Mouse (Mus musculus) cerebellum, postnatal 4 days (tissue): ENCODE measurements around the gene Hcrt.

ENCODE experiments used
- DNase-seq, 2 experiments: peaks; one replicate each; pipeline ENCODE4 v3.0.0; 2022; ENCODE audit warnings: low spot score in 2 of 2, mixed read lengths in 1 of 2

Gene Hcrt

DNA sequence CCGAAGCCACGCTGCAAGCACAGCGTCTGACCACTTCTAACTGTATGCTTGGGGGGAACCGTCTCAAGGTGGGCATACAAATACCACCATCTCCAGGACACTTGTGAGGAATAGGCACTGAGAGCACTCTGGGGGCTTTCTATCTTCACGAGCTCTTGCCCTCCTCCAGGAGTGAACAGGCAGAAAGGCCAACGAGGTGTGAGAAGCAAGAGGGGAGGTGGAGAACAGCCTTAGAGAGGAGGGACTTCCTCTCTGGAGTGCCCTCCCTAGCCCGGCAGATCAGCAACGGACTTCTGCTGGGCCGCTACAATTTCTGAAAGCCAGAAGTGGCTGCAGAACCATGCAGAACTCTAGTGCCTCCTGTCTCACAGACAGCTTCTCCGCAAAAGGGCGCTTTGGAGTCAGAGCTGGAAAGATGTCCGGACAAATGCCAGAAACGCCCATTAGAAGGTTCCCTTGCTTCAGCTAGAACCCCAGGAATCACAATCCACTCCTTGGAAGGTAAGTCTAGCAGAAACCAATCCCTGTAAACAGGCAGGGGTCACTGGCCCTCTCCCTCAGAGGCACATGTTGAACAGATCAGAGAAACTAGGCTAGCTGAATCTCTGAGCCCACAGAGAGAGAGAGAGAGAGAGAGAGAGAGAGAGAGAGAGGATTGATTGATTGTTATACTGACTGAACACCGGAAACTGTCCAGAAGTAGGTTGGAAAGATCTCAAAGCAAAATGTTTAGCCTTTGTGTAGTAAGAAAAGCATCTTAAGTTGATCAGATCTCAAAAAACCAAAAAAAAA, 26.6 kb downstream of the Hcrt start:
- no peak for DNase-seq

DNA sequence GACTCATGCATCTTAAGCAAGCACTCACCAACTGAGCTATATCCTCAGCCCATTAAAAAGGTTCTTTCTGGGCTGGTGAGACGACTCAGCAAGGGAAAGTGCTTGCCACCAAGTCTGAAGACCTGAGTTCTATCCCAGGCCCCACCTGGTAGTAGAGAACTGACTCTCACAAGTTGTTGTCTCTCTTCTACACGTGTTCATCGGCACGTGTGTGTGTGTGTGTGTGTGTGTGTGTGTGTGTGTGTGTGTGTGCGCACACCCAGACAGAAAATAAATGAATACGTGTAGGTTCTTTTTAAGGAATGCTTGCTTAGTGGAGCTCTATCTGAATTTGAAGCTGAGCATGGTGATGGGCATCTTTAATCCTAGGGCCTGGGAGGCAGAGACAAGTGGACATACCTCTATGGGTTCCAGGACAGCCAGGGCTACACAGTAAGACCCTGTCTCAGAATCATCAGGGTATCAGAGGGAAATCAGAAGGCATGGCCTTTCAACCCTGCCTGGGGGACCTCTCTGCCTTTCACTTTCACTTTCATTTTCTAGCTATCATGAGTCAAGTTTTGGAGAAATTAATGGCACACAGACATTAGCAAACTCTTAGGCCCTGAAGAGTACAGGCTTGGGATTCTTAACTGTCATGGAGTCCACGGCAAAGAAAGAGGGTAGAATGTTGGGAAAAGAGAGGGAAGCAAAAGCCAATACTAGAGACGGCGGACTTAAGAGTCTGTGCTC, 27.4 kb downstream of the Hcrt start:
- no peak for DNase-seq

DNA sequence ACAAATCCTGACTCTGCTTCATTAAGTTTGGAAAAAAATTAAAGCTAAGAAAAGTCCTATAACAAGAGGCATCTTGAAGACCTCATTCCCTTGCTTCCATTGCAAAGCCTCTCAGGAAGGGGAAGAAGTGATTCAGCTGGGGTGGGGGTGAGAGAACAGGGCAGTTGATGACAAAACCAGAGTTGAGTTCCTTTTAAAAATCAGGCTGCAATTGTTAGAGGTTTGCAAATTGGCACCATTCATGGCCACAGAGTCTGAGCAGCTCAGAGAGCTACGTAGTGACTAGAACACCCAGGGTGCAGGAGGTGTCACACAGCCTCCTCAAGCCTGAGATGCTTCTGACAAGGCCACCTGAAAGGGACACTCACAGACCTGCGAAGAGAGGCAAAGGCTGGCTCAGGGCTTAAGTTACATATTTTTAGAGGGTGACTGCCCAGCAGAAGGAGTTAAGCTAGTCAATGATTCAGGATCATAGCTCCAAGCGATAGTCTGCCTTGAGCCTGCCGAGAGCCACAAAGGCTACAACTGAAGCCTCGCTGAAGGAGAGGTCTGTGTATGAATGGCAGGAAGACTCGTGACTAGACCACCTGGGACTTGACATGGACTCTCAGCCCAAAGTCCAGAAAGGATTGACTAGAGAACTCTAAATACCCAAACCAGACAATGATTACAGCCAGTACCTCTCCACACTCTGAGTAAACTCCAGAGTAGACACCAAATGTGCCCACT, 32.1 kb downstream of the Hcrt start:
- DNase-seq = no peak

DNA sequence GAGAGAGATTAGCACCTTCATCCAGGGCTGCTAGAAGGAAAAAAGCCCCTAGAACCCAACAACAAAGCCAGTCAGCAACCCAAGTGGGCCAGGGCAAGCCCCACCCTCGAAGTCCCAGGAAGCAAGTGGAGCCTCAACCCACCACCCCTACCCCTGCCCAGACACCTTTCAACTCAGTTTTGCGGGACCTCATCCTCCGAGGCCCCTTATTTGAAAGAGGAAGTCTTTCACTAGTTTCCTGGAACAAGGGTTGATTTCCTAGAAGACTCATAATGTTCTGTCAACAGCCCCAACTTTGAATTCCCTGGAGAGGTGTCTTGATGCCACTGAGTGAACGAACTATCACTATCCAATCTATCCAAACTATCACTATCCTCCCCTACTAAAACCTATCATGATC, 32.8 kb downstream of the Hcrt start:
- no peak for DNase-seq

DNA sequence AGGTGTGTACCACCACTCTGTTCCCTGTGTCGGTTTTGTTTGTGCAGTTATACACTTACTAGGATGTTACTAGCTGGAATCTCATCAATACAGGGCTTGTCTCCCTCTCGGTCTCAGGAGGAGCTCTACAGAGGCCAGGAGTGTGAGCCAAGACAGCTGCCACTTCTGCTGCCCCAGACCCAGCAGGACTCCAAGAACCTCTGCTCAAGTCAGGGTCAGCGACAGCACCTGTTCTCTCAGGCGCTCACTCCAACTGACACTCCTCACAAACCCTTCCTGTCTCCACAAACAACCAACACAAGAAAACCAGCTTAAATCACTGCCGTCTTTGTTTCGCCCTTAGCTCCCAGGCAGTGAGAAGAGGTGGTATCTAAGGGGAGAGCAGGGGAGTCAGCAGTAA, 34.1 kb downstream of the Hcrt start:
- DNase-seq = no peak

DNA sequence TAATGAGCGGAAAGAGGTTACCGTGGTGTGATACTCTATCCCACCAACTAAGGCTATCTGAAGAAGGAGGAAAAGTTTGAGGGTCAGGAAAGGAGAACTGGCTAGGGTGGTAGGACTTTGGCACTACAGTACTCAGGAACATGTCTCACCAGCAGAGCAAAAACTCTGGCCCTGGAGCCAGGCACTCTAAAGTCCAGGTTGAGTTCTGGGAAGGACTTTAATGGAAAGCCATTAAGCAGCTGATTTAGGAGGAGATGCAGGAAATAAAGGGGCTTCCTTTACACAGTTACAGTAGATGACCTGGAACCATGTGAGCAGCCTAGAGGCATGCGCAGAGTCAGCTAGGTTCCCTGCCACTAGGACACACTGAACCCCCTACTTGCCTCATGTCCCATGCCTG, 35.5 kb downstream of the Hcrt start:
- no peak for DNase-seq

DNA sequence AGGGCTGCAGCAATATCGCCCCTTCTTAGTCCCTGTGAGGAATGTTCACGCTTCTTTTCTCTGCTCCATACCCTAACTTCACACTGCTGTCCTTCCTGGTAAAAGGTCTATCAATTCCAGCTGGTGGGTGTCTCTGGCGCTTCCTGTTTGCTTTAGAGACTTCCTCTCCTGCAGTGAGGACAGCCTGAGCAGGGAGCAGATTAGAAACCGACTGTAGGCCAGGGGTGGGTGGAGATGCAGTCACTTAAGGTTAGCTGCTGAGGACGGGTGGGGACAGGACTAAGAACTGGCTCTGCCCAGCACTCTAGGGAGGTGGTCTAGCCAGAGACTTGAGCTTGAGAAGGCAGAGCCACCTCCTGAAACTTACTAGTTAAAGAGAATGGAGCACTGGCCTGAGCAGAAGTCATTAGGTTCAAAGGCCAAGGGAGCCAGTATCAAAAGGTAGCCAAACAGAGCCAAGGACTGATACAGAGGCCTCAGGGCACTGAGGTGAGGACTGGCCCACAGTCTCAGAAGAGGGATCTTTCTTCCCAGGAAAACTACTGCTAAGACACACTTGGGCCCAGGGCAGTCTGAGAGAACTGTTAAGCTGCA, 37.7 kb downstream of the Hcrt start:
- no peak for DNase-seq

DNA sequence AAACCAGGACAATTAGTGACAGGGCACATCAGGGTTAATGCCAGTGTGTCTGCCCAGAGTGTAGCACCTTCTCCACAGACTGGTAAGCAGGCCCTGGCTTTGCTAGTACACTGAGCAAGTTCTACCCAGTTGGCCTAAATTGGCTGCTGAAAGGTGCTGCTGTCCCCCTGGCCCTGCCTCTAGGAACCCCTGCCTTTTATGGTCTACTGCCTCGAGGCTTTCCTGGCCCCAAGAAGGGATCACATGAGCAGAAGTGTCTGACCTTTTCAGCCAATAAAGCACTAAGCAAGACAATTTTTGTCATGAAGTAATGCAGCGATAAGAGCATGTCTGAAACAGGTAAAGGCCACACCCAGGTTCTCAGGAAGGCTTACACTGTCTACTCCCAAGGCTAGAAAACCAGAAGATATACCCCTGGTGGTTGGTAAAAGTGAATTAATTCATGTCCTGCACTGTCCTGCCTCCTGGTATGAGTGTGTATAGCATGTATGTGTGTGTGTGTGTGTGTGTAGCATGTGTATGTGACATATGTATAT, 40.2 kb downstream of the Hcrt start:
- DNase-seq = no peak

DNA sequence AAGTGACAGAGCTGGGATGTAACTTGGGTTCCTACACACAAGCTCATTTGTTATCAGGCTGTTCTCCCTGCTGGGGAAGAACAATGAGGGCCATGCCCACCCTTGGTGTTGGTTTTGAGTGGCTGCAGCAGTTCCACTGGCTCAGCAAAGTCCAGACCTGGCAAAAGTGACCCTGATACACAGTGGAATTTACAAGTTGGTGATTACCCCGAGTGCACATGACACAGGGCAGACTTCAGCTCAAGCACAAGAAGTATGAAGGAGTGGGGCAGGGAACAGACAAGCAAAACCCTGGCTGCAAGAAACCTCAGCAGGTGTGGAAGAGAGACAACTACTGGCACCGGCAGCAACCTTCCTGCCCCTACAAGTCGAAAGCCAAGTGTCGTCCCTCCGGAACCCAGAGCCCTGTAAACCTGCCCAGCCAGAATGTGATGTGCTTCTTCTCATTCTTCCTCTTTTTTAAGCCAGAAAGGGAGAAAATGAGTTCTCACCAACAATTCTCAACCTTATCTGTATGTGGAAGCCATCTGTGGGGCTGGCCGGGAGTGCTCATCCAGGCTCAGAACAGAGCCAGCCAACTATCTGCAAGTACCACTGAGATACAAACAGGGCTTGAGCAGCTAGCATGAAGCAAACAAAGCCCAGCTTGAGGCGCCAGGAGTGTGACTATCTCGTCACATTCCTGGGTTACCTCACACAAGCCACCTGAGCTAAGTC, 40.8 kb downstream of the Hcrt start:
- DNase-seq = no peak

DNA sequence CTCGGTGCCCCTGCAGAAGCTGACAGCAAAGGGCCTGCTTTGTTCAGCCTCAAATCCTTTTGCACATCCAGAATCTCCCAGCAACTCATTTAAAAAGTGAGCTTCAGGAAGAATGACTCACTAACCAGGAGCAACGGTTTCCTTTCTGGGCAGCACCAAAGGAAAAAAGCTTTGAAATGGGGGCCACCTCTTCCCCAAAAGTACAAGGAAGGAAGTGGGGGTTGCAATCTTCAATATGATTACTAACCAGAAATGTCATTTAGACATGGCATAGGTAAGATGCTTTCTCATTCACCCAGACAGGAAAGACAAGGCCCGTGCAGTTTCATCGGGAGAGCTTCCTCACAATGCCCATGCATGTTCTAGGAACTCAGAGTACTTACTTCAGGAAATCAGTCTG, 41.5 kb downstream of the Hcrt start:
- DNase-seq = no peak

DNA sequence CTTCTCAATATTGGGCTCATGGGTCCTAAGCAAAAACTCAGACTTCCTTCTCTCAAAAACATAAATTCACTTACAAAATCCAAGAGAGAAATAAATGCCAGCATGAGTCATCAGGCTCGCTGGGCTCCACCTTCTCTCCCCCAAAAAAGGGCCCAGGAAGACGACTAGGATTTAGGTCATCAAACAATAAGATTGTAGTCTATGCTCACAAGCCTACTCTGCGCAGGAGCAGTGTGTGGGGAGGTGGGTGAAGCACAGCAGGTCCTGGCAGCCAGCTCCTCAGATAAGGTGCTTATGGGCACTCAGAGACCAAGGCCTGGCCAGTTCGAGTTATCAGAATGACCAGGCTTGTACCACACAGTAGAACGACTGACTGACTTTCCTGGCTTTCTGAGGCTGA, 42.4 kb downstream of the Hcrt start:
- DNase-seq = no peak

DNA sequence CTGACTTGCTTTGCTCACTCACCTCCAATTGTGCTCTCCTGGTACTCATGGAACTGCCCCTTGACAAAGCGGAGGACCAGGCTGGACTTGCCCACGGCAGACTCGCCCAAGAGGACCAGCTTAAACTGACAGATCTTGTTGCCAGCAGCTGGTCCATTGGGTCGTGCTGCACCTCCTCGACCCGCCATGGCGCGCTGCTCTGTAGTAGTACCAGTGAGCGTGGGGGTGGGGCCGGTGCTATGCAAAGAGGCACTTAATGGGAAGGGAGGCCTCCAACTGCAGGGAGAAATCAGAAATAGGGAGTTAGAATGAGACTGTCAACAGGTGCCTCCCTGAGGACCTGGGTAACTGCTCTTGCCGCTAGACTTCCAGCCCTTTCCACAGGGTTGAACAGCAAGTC, 42.8 kb downstream of the Hcrt start:
- no peak for DNase-seq

DNA sequence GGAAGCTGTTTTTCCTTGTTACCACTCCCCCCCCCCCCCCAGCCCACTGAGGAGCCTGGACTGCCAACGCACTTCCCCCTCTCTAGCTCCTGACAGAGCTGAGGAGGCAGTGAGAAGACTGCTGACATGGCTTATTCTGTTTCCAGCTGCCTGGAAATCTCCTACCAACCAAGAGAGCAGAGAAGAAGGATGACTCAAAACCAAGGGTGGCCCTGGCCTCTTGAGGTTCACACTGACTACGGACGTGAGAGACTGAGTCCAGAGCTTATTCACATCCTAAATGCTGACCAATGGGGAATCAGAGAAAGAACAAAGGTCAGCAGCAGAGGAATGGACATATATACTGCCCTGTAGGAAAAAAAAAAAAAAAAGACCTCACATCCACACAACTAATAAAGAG, 43.4 kb downstream of the Hcrt start:
- DNase-seq = no peak

DNA sequence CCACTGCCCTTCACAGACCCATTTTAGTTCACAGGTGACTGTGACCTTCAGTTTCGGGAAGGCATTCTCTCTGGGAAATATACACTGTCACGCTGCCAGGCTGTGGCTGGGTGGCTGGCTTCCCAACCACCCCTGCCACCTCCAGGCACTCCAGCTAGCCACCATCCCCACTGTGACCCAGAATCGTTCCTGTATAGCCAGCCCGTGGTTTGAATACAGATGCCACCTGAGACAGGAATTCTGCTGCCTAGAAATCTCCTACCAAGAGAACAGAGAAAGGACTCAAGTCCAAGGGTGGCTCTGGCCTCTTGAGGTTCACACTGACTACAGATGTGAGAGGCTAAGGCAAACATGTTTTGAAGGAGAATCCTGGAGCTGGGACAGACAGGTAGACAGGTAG, 43.9 kb downstream of the Hcrt start:
- no peak for DNase-seq

DNA sequence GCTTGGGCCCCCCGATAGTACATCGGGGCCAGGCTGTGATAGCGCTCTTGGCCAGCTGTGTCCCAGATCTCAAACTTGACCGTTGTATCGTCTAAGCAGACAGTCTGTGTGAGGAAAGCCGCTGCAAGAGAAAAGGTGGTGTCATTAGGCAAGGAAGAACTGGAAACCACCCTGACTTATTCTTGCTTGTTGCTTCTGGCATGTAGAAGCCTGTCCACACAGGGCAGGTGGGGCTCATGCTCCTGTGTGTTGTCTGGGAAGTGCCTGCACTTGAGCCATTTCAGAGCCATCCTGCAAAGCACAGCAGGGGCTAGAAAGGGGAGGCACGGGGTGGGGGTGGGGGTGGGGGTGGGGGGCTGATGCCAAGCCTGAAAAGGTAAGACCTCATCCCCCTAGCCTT, 44.3 kb downstream of the Hcrt start:
- DNase-seq = no peak

DNA sequence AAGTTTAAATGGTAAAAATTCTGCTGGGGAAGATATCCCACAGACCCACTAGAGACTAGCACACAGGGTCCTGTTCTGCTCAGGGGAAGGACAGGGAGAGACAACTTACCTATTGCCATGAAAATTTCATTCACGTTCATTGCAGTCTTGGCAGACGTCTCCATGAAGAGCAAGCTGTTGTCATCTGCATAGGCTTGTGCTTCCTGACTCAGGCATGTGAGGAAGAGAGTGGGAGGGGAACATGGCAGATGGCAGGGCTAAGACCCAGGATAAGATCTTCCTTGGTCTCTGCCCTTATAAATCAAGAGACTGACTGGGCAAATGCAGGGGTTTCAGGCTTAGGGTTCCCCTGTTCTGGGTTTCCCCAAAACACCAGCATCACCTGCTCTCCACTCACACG, 46.1 kb downstream of the Hcrt start:
- DNase-seq = no peak

DNA sequence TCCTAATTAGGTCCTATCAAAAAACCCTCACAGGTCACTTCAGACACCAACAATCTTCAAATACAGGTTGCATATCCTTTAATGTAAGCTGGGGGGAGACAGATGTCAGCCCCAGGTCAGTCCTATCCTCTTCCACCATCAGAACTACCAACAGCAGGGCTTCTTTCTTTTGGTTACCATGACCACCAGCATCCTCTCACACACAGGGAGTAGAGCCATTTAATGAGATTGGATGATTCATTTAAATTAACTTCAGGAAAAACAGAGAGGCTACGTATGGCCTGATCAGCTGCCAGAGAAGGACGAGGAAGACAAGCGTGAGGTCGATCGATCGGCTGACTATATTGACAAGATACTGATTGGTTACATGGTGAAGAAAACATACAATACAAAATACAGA, 47.8 kb downstream of the Hcrt start:
- no peak for DNase-seq

DNA sequence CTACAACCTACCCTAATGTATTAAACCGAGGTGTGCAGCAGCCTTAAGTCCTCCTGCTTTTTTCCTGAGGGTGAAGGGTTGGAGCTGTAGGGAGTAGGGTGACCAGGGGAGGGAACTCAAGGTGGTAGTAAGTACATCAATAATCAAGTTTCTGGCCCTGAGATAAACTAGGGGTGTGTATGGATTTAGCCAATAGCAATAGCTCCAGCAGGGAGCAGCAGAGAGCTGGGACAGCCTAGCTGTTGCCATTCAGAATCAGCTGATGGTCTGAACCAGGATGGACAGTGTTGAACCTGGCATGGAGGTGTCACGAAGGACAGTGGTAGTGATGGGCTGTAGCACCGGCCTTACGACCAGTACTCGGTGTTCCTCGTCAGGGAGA, 48.2 kb downstream of the Hcrt start:
- DNase-seq = peak; percentile 55 to 84

DNA sequence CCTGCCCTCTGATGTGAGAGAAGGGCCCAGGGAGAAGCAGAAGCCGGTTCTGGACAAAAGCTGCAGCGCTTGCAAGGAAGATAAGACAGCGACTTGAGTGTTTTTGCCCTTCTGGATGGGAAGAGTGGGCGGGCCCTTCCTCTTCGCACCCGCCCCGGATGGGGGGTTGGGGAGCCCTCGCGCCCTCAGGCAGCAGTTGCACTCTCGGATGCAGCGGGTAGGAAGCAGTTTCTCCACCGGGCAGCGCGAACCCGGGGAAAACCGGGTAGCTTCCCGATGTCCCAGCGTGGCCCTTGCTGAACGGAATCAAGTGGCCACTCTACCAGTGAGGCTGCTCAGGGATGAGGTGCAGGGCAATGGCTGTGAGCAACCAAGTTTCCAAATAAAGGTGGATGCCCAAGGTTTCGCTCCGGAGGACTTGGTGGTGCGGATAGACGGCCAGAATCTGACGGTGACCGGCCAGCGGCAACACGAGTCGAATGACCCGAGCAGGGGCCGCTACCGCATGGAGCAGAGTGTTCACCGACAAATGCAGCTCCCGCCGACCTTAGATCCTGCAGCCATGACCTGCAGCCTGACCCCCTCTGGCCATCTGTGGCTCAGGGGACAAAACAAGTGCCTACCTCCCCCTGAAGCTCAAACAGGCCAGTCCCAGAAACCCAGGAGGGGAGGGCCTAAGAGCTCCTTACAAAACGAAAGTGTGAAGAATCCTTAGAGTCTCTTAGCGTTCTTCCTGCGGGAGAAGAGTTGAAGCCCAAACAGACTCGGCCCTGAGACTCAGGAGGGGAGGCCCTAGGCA, 48.8 kb downstream of the Hcrt start, which contains the start of gene Hspb9:
Gene Hspb9 (plus strand): TSS at position 116 of the 799 bp plus-strand sequence.
- peak in 1 of 2 experiments; percentile 21 for DNase-seq

DNA sequence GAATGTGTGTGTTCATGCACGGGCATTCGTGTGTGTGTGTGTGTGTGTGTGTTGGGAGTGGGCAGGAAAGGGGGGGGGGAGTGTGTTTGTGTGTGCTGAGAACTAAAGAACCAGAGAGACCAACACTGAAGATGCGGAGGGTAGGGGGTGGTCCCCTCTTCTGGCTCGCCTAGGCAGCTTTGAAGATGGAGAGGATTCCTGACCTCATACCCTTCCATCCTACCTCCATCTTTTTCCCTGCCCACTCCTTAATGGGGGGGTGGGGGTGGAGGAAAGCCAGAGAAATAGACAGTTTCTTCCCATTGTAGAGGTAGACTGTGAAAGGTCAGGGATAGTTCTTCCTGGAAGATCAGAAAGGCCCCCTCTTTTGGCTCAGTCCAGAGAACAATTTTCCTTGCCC, 49.6 kb downstream of the Hcrt start:
- no peak for DNase-seq
